Mouse (Mus musculus) urinary bladder, postnatal 0 days (tissue): ENCODE data around the gene Capn1. TPM values are rescaled to one million over a fixed set of nuclear protein-coding genes. Genes with fewer than 3 reads are reported as not detected.

ENCODE experiments used
- microRNA-seq: library from miRNA; unstranded; fragments of <30 nt; microRNA quantifications from one replicate; pipeline ENCODE4, GENCODE M21; 2016
- polyA plus RNA-seq: library from polyadenylated mRNA; unstranded; fragments of >200 nt; fragmentation: Nextera tagmentation; extraction: Ambion mirVana; gene quantifications from 2 replicates; pipeline ENCODE4 v1.2.1, GENCODE M21; 2015

Capn1 gene
- polyA plus RNA-seq: 30.2 and 32.8 TPM in 2 replicates

GRCm38 (mm10) chr19:6015511-6016315 lies at the start of gene Capn1:
TSS of gene Capn1 (minus strand) at chr19:6015897.

GRCm38 (mm10) chr19:6061021-6061533 lies 45.4 kb upstream of the Capn1 start, which contains the start of gene Znhit2:
TSS of gene Znhit2 (plus strand) at chr19:6061192.

GRCm38 (mm10) chr19:6057313-6058096 lies 41.8 kb upstream of the Capn1 start, which contains the start of the genes Mrpl49 and Fau:
TSS of gene Mrpl49 (minus strand) at chr19:6057785.
TSS of gene Fau (plus strand) at chr19:6057844.

GRCm38 (mm10) chr19:6046294-6047153 lies 30.8 kb upstream of the Capn1 start, which contains the start of gene Syvn1:
TSS of gene Syvn1 (plus strand) at chr19:6046576.

GRCm38 (mm10) chr19:5986043-5986442 lies 29.7 kb downstream of the Capn1 start, which contains the start of gene Slc22a20:
TSS of gene Slc22a20 (minus strand) at chr19:5986143.

GRCm38 (mm10) chr19:5963883-5964562 lies 51.7 kb downstream of the Capn1 start, which contains the start of gene Pola2:
TSS of gene Pola2 (minus strand) at chr19:5964202.

Small RNAs within 50 kb of the gene (microRNA-seq; reads per million reads assigned to microRNA genes)
- 1.5 reads per million for gene Mir6988

Other genes with a start within 250 kb of the Capn1 start
- gene Scyl1, start 244.5 kb downstream of the Capn1 start, polyA plus RNA-seq: 62.1 and 63.5 TPM in 2 replicates
- gene Frmd8, start 140.6 kb downstream of the Capn1 start, polyA plus RNA-seq: 14.8 and 15.1 TPM in 2 replicates
- 3.7 and 4.5 TPM in 2 replicates for gene Slc25a45, start 138.1 kb downstream of the Capn1 start, polyA plus RNA-seq
- gene Tigd3, start 121.7 kb downstream of the Capn1 start, polyA plus RNA-seq: 0.47 and 0.54 TPM in 2 replicates
- gene Dpf2, start 102.9 kb downstream of the Capn1 start, polyA plus RNA-seq: 52.6 and 59.0 TPM in 2 replicates
- 18.8 and 20.3 TPM in 2 replicates for gene Cdc42ep2, start 91.1 kb downstream of the Capn1 start, polyA plus RNA-seq
- gene Pola2, start 51.7 kb downstream of the Capn1 start, polyA plus RNA-seq: 41.8 and 42.6 TPM in 2 replicates
- gene Slc22a20, start 29.8 kb downstream of the Capn1 start, polyA plus RNA-seq: 0.31 and 0.34 TPM in 2 replicates
- 16.7 and 19.3 TPM in 2 replicates for gene Syvn1, start 30.7 kb upstream of the Capn1 start, polyA plus RNA-seq
- gene Mrpl49, start 41.9 kb upstream of the Capn1 start, polyA plus RNA-seq: 29.8 and 33.9 TPM in 2 replicates
- gene Fau, start 41.9 kb upstream of the Capn1 start, polyA plus RNA-seq: 611 and 659 TPM in 2 replicates
- 27.6 and 28.5 TPM in 2 replicates for gene Znhit2, start 45.3 kb upstream of the Capn1 start, polyA plus RNA-seq
- gene Tm7sf2, start 52.5 kb upstream of the Capn1 start, polyA plus RNA-seq: 14.6 and 19.7 TPM in 2 replicates
- gene Vps51, start 61.3 kb upstream of the Capn1 start, polyA plus RNA-seq: 37.0 and 41.4 TPM in 2 replicates
- gene Tmem262, start 64.1 kb upstream of the Capn1 start, polyA plus RNA-seq: not detected in 2 replicates
- gene Gm28374, start 66.4 kb upstream of the Capn1 start, polyA plus RNA-seq: 0.35 and 0.64 TPM in 2 replicates
- 46.9 and 47.9 TPM in 2 replicates for gene Zfpl1, start 69.1 kb upstream of the Capn1 start, polyA plus RNA-seq
- 4.7 and 8.0 TPM in 2 replicates for gene Cdca5, start 69.1 kb upstream of the Capn1 start, polyA plus RNA-seq
- not detected in 2 replicates for gene AC131692.1, start 78.5 kb upstream of the Capn1 start, polyA plus RNA-seq
- gene Naaladl1, start 89.9 kb upstream of the Capn1 start, polyA plus RNA-seq: 0.08 TPM in 1 of 2 replicates, not detected in the other
- gene Sac3d1, start 102.8 kb upstream of the Capn1 start, polyA plus RNA-seq: 23.3 and 26.6 TPM in 2 replicates
- 14.6 and 15.8 TPM in 2 replicates for gene Snx15, start 112.4 kb upstream of the Capn1 start, polyA plus RNA-seq
- gene Batf2, start 125.1 kb upstream of the Capn1 start, polyA plus RNA-seq: 0.28 and 0.30 TPM in 2 replicates
- gene Arl2, start 125.7 kb upstream of the Capn1 start, polyA plus RNA-seq: 54.9 and 59.2 TPM in 2 replicates
- not detected in 2 replicates for gene Majin, start 168.5 kb upstream of the Capn1 start, polyA plus RNA-seq
- gene Gpha2, start 210.5 kb upstream of the Capn1 start, polyA plus RNA-seq: 0.37 and 0.65 TPM in 2 replicates
- gene Ppp2r5b, start 220.0 kb upstream of the Capn1 start, polyA plus RNA-seq: 19.3 and 25.7 TPM in 2 replicates
- gene Atg2a, start 225.8 kb upstream of the Capn1 start, polyA plus RNA-seq: 4.8 and 5.1 TPM in 2 replicates